15 mouse cellular contexts compared by ENCODE assay signal in genomic region chr14:48925870-48926269, GRCm38 (mm10).
"Had no signal": no experiment of that assay in that cellular context is flagged by ENCODE, and none has a peak within 500 bp of the region (broad histone marks: within the 10 kb centered on the region; RNA-seq: fewer than 3 reads in every experiment).

No protein-coding gene starts in this region.

- H3K27me3 ChIP-seq: liver, embryonic 13.5 days; midbrain, embryonic 13.5 days; stomach, embryonic 15.5 days had no signal

- H3K4me2 ChIP-seq: liver, embryonic 13.5 days; midbrain, embryonic 13.5 days; stomach, embryonic 15.5 days had no signal

- H3K4me3 ChIP-seq: layer of hippocampus, adult 2 months; liver, embryonic 13.5 days; midbrain, embryonic 13.5 days; stomach, embryonic 15.5 days had no signal

- H3K9me3 ChIP-seq: liver, embryonic 13.5 days; midbrain, embryonic 13.5 days; stomach, embryonic 15.5 days had no signal

- DNase-seq: kidney, adult 18-20 months; kidney, adult 9 months; kidney, postnatal 25 days; layer of hippocampus, adult 9-11 months; liver, embryonic 13.5 days; lung, adult 2 months; right cerebral cortex, adult 18-20 months; right cerebral cortex, postnatal 14 days; right cerebral cortex, postnatal 4 days had no signal

- H3K4me1 ChIP-seq: liver, embryonic 13.5 days; midbrain, embryonic 13.5 days; stomach, embryonic 15.5 days had no signal

- H3K27ac ChIP-seq: layer of hippocampus, adult 2 months; liver, embryonic 13.5 days; macrophage; midbrain, embryonic 13.5 days; stomach, embryonic 15.5 days had no signal

- H3K9ac ChIP-seq: liver, embryonic 13.5 days; midbrain, embryonic 13.5 days; stomach, embryonic 15.5 days had no signal

- H3K36me3 ChIP-seq: liver, embryonic 13.5 days; midbrain, embryonic 13.5 days; stomach, embryonic 15.5 days had no signal

- ATAC-seq: inflammation-experienced regulatory T-cells, adult 6 months; intestine, embryonic 16.5 days; midbrain, embryonic 13.5 days had no signal
